ENCODE assay signal across 10 mouse cellular contexts in the genomic region with DNA sequence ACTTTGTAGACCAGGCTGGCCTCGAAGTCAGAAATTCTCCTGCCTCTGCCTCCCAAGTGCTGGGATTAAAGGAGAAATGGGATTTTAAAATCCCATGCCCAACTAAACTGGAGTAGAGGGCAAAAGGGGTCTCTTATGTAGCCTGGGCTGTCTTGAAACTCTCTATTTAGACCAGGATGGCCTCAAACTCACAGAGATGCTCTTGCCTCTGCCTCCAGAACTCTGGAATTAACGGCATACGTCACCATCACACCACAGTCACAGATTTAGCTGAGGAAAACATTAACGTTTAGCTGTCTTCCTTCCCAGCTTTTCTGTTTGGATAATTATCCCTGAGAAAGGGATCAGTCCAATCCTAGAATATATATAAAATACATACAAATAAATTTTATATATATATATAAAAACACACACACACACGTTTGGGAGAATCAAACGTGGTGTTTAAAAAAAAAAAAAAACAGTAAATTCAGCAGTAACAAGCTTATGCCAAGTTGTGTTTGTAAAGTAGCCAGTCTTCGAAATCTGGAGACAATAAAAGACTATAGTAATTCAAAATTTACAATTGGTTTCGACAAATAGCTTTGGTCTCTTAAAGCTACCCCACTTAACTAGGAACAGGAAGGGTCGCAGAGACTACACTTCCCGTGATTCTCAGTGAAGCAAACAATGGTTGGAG. TPM values are rescaled to one million over a fixed set of nuclear protein-coding genes. Genes with fewer than 3 reads are reported as not detected.
DNase-seq lines count a peak whose midpoint lies in the region; ATAC-seq and TF ChIP-seq lines count a peak whose summit lies in the region.
"Had no signal": no experiment of that assay in that cellular context is flagged by ENCODE, and none has a peak within 500 bp of the region (broad histone marks: within the 10 kb centered on the region; RNA-seq: fewer than 3 reads in every experiment).

No protein-coding gene starts in this region.

- no peaks in the 10 kb centered on the region for H3K27me3 ChIP-seq in heart, embryonic 10.5 days (ENCODE audit: insufficient read depth, poor library complexity, severe bottlenecking)
- H3K27me3 ChIP-seq in lung, postnatal 0 days (replicated peaks; ENCODE audit: insufficient read depth, low read length), result no peaks in the 10 kb centered on the region
- no peaks in the 10 kb centered on the region for H3K27me3 ChIP-seq in hindbrain, embryonic 11.5 days (ENCODE audit: control insufficient read depth, insufficient read depth, low read length)
- no peaks in the 10 kb centered on the region for H3K27me3 ChIP-seq in midbrain, embryonic 16.5 days (ENCODE audit: control insufficient read depth, insufficient read depth, low read depth, low read length)

- no peak overlapping the region for H3K27ac ChIP-seq in heart, embryonic 10.5 days
- no peak overlapping the region for H3K27ac ChIP-seq in lung, postnatal 0 days (ENCODE audit: low read length)
- no peak overlapping the region for H3K27ac ChIP-seq in hindbrain, embryonic 11.5 days (ENCODE audit: low read depth, low read length)
- H3K27ac ChIP-seq in midbrain, embryonic 16.5 days (ENCODE audit: low read length), result no peak overlapping the region

- TF ChIP-seq CTCF in lung, postnatal 0 days (IDR thresholded peaks at IDR 0.05), result no peak

- no peak for ATAC-seq in lung, postnatal 0 days
- ATAC-seq in hindbrain, embryonic 11.5 days (ENCODE audit: low FRiP score), result no peak; the same call in 1 of the 2 replicates
- no peak for ATAC-seq in midbrain, embryonic 16.5 days

- peak overlapping the region; percentile 74; the same call in 1 of the 2 replicates for H3K4me2 ChIP-seq in lung, postnatal 0 days (replicated peaks; ENCODE audit: low read depth, low read length)
- H3K4me2 ChIP-seq in hindbrain, embryonic 11.5 days (replicated peaks; ENCODE audit: low read depth, low read length), result no peak overlapping the region
- peak overlapping the region; percentile 7; the same call in 1 of the 2 replicates for H3K4me2 ChIP-seq in midbrain, embryonic 16.5 days (ENCODE audit: low read length)

- TF ChIP-seq EP300 in lung, postnatal 0 days (IDR thresholded peaks at IDR 0.05), result no peak

- H3K4me1 ChIP-seq in heart, embryonic 10.5 days, result peaks cover 30% of the 10 kb centered on the region
- peaks cover 16% of the 10 kb centered on the region for H3K4me1 ChIP-seq in lung, postnatal 0 days (ENCODE audit: insufficient read depth, low read depth, low read length)
- peaks cover 11% of the 10 kb centered on the region; the same call in 1 of the 2 replicates for H3K4me1 ChIP-seq in hindbrain, embryonic 11.5 days (replicated peaks; ENCODE audit: control insufficient read depth, insufficient read depth, low read length)
- peaks cover 25% of the 10 kb centered on the region for H3K4me1 ChIP-seq in midbrain, embryonic 16.5 days (ENCODE audit: control insufficient read depth, insufficient read depth, low read length)

- peak overlapping the region; percentile 85 for H3K4me3 ChIP-seq in heart, embryonic 10.5 days
- no peak overlapping the region for H3K4me3 ChIP-seq in lung, postnatal 0 days (ENCODE audit: low read depth, low read length)
- H3K4me3 ChIP-seq in hindbrain, embryonic 11.5 days (ENCODE audit: low read depth, low read length), result peak overlapping the region; percentile 89; the same call in 1 of the 2 replicates
- no peak overlapping the region for H3K4me3 ChIP-seq in midbrain, embryonic 16.5 days (ENCODE audit: low read depth, low read length)

- 51% methylated on average over 10 of the region's 10 CpGs for WGBS in heart, embryonic 10.5 days
- WGBS in lung, postnatal 0 days, result 42% methylated on average over 10 of the region's 10 CpGs
- 50% methylated on average over 10 of the region's 10 CpGs for WGBS in hindbrain, embryonic 11.5 days
- 46% methylated on average over 10 of the region's 10 CpGs for WGBS in midbrain, embryonic 16.5 days

- peaks cover 64% of the 10 kb centered on the region for H3K36me3 ChIP-seq in heart, embryonic 10.5 days
- H3K36me3 ChIP-seq in lung, postnatal 0 days (ENCODE audit: insufficient read depth, low read length), result peaks cover 24% of the 10 kb centered on the region; the same call in 1 of the 2 replicates
- H3K36me3 ChIP-seq in hindbrain, embryonic 11.5 days (ENCODE audit: control insufficient read depth, insufficient read depth, low read length), result 0 out of 2 replicates have a peak, but pooled peaks cover 9% of the 10 kb centered on the region
- peaks cover 22% of the 10 kb centered on the region for H3K36me3 ChIP-seq in midbrain, embryonic 16.5 days (ENCODE audit: control insufficient read depth, insufficient read depth, low read length)

- H3K9me3 ChIP-seq in heart, embryonic 10.5 days, result no peaks in the 10 kb centered on the region
- H3K9me3 ChIP-seq in lung, postnatal 0 days (ENCODE audit: low read length), result no peaks in the 10 kb centered on the region
- no peaks in the 10 kb centered on the region for H3K9me3 ChIP-seq in hindbrain, embryonic 11.5 days (ENCODE audit: control insufficient read depth, low read length)
- no peaks in the 10 kb centered on the region for H3K9me3 ChIP-seq in midbrain, embryonic 16.5 days (replicated peaks; ENCODE audit: control insufficient read depth, low read length, poor library complexity, severe bottlenecking)

- intact Hi-C loops in heart, postnatal 25 days (cut with DNase I), result loop anchor here (5.0 kb wide), 1 partner anchor 183 kb away; a partner anchor contains a TSS

- H3K9ac ChIP-seq in lung, postnatal 0 days (replicated peaks; ENCODE audit: low read depth), result no peak overlapping the region
- H3K9ac ChIP-seq in hindbrain, embryonic 11.5 days (ENCODE audit: low read depth, low read length), result no peak overlapping the region
- no peak overlapping the region for H3K9ac ChIP-seq in midbrain, embryonic 16.5 days (ENCODE audit: low read depth, low read length)

- DNase-seq in heart, embryonic 10.5 days (ENCODE audit: low spot score), result no peak
- DNase-seq in heart, postnatal 25 days (ENCODE audit: low spot score), result no peak
- DNase-seq in lung, postnatal 0 days (ENCODE audit: low spot score), result no peak
- no peak for DNase-seq in lung, adult 18-20 months
- DNase-seq in hindbrain, embryonic 11.5 days (ENCODE audit: low spot score), result no peak
- DNase-seq in spleen, postnatal 4 days (ENCODE audit: low spot score in 2 of 2), result no peak
- no peak for DNase-seq in layer of hippocampus, adult 9-11 months

RNA-seq across cellular contexts. Expression of a gene that starts 0.5 kb away (rescaled TPM):
- polyA plus RNA-seq in heart, embryonic 10.5 days (2016; fragmentation: Nextera tagmentation; extraction: Ambion mirVana), result 529 and 565 TPM in 2 replicates
- total RNA-seq in heart, postnatal 25 days (2021), result 100 to 1,000 TPM; 201 to 215 TPM
- 402 and 427 TPM in 2 replicates for polyA plus RNA-seq in lung, postnatal 0 days (2015; fragmentation: Nextera tagmentation; extraction: Ambion mirVana)
- 923 and 941 TPM in 2 replicates for polyA plus RNA-seq in hindbrain, embryonic 11.5 days (2014; fragmentation: Nextera tagmentation; extraction: Ambion mirVana)
- polyA plus RNA-seq in midbrain, embryonic 16.5 days (2015; fragmentation: Nextera tagmentation; extraction: Ambion mirVana), result 1,379 and 1,416 TPM in 2 replicates

RNA-seq across cellular contexts. Expression of a gene that starts 13.6 kb away (rescaled TPM):
- polyA plus RNA-seq in heart, embryonic 10.5 days (2016; fragmentation: Nextera tagmentation; extraction: Ambion mirVana), result 49.9 and 51.7 TPM in 2 replicates
- 10 to 100 TPM; 64.9 to 69.4 TPM for total RNA-seq in heart, postnatal 25 days (2021)
- 36.3 and 39.6 TPM in 2 replicates for polyA plus RNA-seq in lung, postnatal 0 days (2015; fragmentation: Nextera tagmentation; extraction: Ambion mirVana)
- 52.4 and 63.1 TPM in 2 replicates for polyA plus RNA-seq in hindbrain, embryonic 11.5 days (2014; fragmentation: Nextera tagmentation; extraction: Ambion mirVana)
- 80.9 and 95.7 TPM in 2 replicates for polyA plus RNA-seq in midbrain, embryonic 16.5 days (2015; fragmentation: Nextera tagmentation; extraction: Ambion mirVana)

RNA-seq across cellular contexts. Expression of a gene that starts 18.0 kb away (rescaled TPM):
- 24.0 and 28.6 TPM in 2 replicates for polyA plus RNA-seq in heart, embryonic 10.5 days (2016; fragmentation: Nextera tagmentation; extraction: Ambion mirVana)
- 10 to 100 TPM; 44.9 to 46.8 TPM for total RNA-seq in heart, postnatal 25 days (2021)
- polyA plus RNA-seq in lung, postnatal 0 days (2015; fragmentation: Nextera tagmentation; extraction: Ambion mirVana), result 10.3 and 10.5 TPM in 2 replicates
- polyA plus RNA-seq in hindbrain, embryonic 11.5 days (2014; fragmentation: Nextera tagmentation; extraction: Ambion mirVana), result 50.8 and 58.9 TPM in 2 replicates
- 36.2 and 38.0 TPM in 2 replicates for polyA plus RNA-seq in midbrain, embryonic 16.5 days (2015; fragmentation: Nextera tagmentation; extraction: Ambion mirVana)

RNA-seq across cellular contexts. Expression of a gene that starts 36.1 kb away (rescaled TPM):
- 107 and 125 TPM in 2 replicates for polyA plus RNA-seq in heart, embryonic 10.5 days (2016; fragmentation: Nextera tagmentation; extraction: Ambion mirVana)
- 10 to 100 TPM; 52.4 to 59.1 TPM for total RNA-seq in heart, postnatal 25 days (2021)
- 46.9 and 51.1 TPM in 2 replicates for polyA plus RNA-seq in lung, postnatal 0 days (2015; fragmentation: Nextera tagmentation; extraction: Ambion mirVana)
- polyA plus RNA-seq in hindbrain, embryonic 11.5 days (2014; fragmentation: Nextera tagmentation; extraction: Ambion mirVana), result 132 and 139 TPM in 2 replicates
- polyA plus RNA-seq in midbrain, embryonic 16.5 days (2015; fragmentation: Nextera tagmentation; extraction: Ambion mirVana), result 95.0 and 97.1 TPM in 2 replicates

RNA-seq across cellular contexts. Expression of a gene that starts 54.5 kb away (rescaled TPM):
- 0.21 and 0.57 TPM in 2 replicates for polyA plus RNA-seq in heart, embryonic 10.5 days (2016; fragmentation: Nextera tagmentation; extraction: Ambion mirVana)
- under 1 TPM; 0.20 to 0.23 TPM for total RNA-seq in heart, postnatal 25 days (2021)
- 0.06 and 0.12 TPM in 2 replicates for polyA plus RNA-seq in lung, postnatal 0 days (2015; fragmentation: Nextera tagmentation; extraction: Ambion mirVana)
- polyA plus RNA-seq in hindbrain, embryonic 11.5 days (2014; fragmentation: Nextera tagmentation; extraction: Ambion mirVana), result 1.6 and 4.1 TPM in 2 replicates
- 19.8 and 26.7 TPM in 2 replicates for polyA plus RNA-seq in midbrain, embryonic 16.5 days (2015; fragmentation: Nextera tagmentation; extraction: Ambion mirVana)
- polyA plus RNA-seq: macrophage; thymus, postnatal 0 days had no signal

Comparison
In these comparisons a context has a peak if more than half of its experiments do, and no peak if none do; other contexts are left out.
1. H3K4me3 ChIP-seq: peak in heart, embryonic 10.5 days (single experiment) and hindbrain, embryonic 11.5 days (single experiment); none in lung, postnatal 0 days (single experiment) and midbrain, embryonic 16.5 days (single experiment).